Mouse (Mus musculus) mesoderm, embryonic 11.5 days (tissue): ENCODE results near the gene Dpp4.

Experiments
- DNase-seq: peaks from one replicate; pipeline ENCODE4 v3.0.0-alpha.2; 2012; ENCODE audit warnings: low read depth, low spot score

Dpp4 gene

DNA sequence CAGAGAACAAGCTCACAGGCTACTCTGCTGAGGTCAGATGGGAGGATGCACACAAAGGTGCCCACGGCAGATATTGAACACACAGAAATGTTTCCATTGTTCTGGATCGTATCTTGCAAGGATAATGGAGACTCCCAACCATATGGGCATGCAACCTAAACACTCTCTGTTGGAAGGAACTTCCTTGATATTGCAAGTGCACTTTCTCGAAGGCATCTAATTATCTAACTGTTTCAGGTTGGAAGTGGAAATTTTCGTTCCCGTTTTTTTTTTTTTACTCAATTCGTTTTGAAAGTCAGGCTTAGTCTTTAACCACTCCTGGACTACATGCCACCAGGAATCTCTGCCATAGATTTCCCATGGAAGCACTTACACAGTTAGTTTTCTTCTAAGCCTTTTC is 51.2 kb downstream of the Dpp4 start:
- no peak for DNase-seq

DNA sequence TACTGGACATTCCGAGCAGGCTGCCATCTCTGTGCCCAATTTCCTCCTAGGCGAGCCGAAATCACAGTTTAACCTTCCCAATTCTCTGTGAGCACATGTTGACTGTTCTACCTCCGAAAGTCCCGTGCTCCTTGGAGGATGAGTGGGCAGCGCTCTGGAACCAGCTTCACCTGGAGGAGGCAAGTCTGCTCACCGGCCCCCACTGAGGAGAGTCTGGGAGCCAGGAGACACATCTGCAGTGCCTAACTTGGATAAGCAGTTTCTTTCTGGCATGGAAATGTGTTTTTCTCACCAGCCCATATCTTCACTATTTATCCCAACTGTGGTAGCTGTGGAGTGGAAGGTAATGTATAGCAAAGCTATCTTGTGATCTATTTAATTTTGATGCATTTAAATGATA is 54.8 kb downstream of the Dpp4 start:
- DNase-seq = no peak

DNA sequence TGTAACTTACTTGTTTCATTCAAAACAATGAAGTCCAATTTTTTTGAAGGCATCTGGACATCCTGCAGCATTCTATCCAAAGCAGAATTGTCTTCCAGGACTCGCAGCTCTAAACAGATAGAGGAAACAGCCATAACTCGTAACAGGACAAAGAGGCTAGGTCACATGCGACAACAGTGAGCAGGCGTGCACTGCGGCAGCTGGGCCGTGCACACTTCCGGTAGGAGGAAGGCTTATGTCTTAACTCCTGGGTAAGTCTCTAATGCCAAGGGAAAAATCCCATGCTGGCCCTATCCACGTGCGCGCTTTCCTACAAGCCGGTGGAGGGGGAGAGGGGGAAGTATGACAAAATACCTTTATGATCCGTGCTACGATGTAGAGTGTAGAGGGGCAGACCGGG is 55.4 kb downstream of the Dpp4 start:
- no peak for DNase-seq

- DNase-seq = no peak
Observed at GRCm38 (mm10) chr2:62355766-62356165, 56.3 kb downstream of the Dpp4 start.

GRCm38 (mm10) chr2:62352035-62352434 is 60.0 kb downstream of the Dpp4 start:
- DNase-seq = no peak

DNA sequence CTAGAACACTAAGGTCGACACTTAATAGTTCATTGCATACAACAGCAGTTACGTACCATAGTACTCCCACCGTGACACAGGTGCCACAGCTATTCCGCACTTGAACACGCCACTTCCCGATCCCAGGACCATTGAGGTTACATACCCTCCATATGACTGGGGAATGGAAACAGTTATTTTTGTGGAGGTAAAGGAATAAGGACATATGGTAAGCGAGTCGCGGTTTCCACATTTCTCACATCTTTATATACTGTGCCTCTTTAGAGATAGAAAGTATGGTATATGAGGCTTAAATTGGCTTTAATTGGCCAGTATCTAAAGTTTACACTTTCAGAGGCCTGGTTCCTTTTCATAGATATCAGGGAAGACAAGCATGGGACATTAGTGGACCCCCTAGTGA is 64.3 kb downstream of the Dpp4 start:
- no peak for DNase-seq

- no peak for DNase-seq
Observed at GRCm38 (mm10) chr2:62346771-62347170, 65.3 kb downstream of the Dpp4 start.

DNA sequence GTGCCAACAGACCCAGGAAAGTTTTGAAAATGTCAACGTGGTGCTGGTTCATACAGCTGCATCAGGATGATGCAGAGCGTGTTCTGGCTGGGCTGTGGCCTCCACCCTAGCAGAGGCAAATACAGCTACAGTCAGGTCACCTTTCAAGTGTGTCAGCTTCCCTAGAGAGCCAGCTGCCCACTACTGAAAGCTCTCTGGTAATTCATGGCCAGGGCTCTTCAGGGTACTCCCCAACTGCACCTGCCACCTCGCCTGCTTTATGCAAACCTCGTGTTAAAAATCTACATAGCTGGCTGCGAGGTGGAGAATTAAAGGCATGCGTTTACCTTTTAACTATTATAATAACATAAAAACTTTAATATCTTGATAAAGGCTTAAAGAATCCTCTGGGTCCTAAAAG is 67.7 kb downstream of the Dpp4 start:
- no peak for DNase-seq

DNA sequence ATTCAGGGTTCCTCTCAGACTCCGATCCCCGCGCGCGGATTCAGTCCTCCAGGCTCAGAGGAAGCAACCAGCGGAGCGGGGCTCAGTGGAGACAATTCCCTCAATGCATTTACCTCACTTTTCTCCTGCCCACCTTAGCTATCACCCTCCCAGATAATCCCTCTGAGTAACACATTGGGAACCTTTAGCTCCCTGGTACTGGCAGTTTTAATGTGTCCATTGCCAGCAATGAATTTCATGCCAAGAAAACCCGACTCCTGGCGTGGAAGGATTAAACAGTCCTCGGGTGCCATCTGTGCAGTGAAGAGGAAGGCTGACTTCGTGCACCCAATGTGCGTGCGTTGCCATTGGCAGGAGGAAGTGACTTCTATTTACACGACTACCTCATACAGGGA is 70.3 kb downstream of the Dpp4 start:
- DNase-seq = no peak

GRCm38 (mm10) chr2:62341061-62341733 is 70.8 kb downstream of the Dpp4 start:
- no peak for DNase-seq

GRCm38 (mm10) chr2:62339222-62339944 is 72.6 kb downstream of the Dpp4 start:
- no peak for DNase-seq

DNA sequence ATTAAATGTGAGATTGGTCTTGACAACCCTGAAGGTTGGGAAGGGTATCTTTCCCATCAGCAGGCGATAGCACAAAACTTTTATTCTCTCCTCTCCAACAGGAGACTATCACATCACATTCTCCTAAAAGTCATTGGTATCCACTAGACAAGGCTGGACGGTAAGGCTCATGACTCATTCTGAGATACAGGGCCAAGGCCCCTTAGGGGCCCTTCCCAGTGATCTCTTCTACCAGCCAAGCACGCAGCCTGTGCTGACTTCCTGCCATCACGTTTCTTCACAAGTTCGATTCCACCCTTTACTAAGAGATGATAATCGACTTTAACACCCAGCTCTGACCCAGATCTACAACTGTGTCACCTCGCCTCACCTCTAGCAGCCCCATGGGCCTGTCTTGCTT is 74.9 kb downstream of the Dpp4 start:
- no peak for DNase-seq

DNA sequence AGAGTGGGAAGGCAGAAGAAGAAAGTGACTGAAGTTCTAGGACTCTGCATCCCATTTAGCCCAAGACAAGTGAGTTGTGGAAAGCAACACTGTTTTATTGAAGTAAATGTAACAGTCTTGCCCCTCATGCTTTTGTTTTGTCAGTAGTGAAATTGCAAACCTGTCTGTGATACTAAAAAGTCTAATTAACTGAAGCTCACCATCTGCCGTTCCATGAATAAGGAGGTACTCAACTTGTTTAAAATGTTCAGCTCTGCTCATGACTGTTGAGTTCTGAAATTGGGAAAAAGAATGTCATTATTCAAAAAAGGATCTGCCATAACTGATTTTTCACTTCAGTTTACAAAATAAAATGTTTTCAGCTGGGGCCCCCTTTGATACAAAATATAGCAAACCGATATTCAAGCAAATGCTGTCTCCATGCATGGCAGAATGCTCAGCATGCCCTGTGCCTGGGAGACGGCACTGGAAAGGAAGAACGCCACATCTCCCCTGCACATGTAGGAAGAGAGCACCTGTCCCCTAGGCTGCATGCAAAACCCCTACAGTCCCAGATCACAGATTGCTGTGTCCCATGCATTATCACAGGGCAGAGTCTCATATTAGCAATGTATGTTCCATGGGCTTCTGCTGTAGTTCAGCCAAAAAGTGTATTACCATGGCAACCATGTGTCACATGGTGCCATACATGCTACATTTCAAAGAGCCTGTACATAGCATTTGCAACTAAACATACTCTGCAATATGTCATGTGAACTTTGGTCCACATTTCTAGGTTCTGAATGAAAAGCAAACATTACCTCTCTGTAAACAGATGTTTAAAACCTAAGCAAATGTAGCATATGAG is 77.4 kb downstream of the Dpp4 start:
- no peak for DNase-seq

DNA sequence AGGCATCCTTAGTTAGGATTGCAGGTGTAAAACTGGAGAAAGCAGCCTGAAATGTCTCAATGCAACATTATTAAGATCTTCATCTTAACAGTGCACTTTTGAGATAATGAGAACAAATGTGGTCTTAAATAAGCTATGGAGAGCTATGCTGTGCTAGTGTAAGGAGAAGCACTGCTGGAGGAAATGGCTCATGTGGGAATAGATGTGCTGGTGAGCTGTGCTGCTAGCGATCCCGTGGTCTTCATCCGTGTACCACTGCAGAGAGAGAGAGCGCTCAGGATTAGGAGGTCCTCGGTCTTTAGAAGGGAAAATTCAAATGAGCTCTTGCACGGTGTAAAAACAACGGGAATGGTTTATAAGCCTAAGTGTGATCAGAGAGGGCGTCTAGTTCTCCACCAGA is 79.6 kb downstream of the Dpp4 start:
- DNase-seq = no peak

DNA sequence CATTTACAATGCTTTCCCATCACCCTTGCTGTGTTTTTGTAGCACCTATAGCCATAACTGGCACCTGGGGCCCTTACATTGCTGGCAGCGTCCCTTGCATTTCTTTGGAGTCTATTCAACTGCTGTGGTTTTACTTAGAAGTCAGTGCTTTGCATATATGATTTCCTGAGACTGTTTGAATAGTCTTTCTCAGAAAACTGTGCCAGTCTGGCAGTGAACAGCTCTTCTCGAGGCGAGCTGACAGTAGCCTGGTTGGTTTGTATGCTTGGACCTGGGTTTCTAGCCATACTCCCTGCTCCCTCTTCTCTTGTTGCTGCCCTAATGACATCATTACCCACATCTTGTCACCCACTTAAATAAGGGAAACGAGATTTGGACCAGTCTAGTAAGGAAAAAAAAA is 80.1 kb downstream of the Dpp4 start:
- DNase-seq = no peak

DNA sequence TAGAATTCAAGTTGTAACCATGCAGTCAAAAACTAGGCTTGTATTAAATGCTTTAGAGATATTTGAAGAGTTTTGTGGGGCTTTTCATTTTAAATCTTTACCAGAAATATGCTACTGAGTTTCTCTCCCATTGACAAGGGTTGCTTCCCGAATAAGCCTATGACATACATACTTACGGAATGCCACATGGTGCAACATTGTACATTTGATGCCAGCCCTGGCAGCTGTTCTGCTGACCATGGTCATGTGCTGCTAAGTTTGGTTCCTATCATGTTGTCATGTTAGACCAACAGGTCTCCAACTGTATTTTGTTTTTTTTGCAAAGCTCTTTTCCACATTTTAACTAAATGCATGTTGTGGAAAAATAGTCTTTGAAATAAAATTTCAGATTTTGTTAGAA is 86.6 kb downstream of the Dpp4 start:
- DNase-seq = no peak

DNA sequence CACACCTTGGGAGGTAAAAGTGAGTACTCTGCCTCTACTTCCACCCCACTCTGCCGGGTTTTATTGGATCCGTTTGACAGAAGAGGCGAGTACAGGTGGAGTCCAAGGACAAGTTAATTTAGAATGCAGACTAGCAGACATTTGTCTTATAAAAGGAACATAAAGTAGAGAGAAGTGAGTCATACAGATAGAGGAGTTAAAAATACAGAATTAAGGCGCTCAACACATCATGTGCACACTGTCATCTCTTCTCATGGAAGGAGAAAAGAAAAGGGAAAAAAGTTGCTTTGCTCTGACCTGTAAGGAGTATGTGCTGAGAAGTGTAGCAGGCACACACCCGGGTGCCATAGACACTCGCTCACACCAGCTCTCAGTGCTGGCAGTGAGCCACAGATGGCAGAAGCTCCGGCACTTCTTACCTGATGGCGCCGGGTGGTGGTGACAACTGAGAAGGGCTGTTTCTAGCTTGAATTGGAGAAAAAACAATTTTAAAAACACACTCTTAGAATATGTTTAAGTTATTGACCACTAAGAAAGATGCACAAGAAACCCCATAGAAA is 88.9 kb downstream of the Dpp4 start:
- no peak for DNase-seq

GRCm38 (mm10) chr2:62319489-62319888 is 92.5 kb downstream of the Dpp4 start:
- DNase-seq = no peak

DNA sequence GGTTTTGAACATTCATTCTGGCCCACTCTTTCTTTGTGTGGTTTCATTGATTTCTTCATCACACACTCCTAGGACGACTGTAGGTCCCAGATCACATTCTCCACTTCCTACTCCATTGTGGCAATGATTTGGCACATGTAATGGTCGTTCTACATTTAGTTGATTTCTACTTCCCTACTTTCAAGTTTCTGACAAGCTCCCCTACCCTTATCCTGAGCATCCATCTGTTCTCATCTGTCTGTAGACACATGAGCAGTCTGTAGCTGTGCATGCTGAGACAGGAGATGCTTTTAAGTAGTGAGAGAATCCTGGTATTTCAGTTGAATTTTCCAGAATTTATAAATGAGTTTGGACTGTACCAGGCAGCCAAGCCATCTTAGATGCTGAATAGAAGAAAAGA is 95.1 kb downstream of the Dpp4 start:
- DNase-seq = no peak

DNA sequence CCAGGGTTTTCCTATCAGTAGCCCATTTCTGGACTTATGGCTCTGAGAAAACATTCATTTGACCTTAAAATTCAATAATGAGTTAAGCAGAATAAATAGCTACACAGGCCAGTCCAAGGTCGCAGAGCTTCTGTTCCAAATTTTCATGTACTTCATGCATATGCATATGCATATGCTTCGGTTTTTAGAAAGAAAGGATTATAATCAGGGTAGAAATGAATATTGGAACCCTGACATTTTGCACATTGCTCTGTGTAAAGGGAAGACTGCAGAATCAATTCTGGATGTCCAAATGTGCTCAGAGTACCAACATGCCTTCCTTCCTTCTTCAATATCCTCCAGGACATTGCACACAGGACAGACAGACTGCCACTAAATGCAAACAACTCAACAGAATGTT is 104.6 kb downstream of the Dpp4 start:
- DNase-seq = no peak

GRCm38 (mm10) chr2:62306978-62307377 is 105.1 kb downstream of the Dpp4 start:
- no peak for DNase-seq

- no peak for DNase-seq
Observed at GRCm38 (mm10) chr2:62301716-62302115, 110.3 kb downstream of the Dpp4 start.
